Mouse (Mus musculus) forebrain, postnatal 0 days (tissue): ENCODE measurements around the gene Asphd1. TPM values are rescaled to one million over a fixed set of nuclear protein-coding genes. Genes with fewer than 3 reads are reported as not detected.

ENCODE experiments used
- ATAC-seq: fragments of 200-750 bp; cut with Nextera tagmentation; 2 replicates; pipeline ENCODE4 v1.8.0; 2017; ENCODE audit warnings: mild to moderate bottlenecking, moderate library complexity
- DNase-seq: peaks from one replicate; pipeline ENCODE4 v3.0.0-alpha.2; 2015
- H3K27ac ChIP-seq: fragments of 300-500 bp; sonication (generic); 2 replicates; pipeline ENCODE4 v1.5.1; 2014; ENCODE audit warnings: low read depth, mild to moderate bottlenecking, antibody characterized with exemption, low read length, moderate library complexity, mixed read lengths
- H3K27me3 ChIP-seq: fragments of 300-500 bp; sonication (generic); 2 replicates; pipeline ENCODE4 v1.6.1; 2014; ENCODE audit warnings: mild to moderate bottlenecking, low read length, mixed read lengths; ENCODE audit not compliant: insufficient read depth
- H3K36me3 ChIP-seq: fragments of 300-500 bp; sonication (generic); 2 replicates; pipeline ENCODE4 v1.6.1; 2014; ENCODE audit warnings: mild to moderate bottlenecking, moderate library complexity; ENCODE audit not compliant: insufficient read depth
- H3K4me1 ChIP-seq: fragments of 300-500 bp; sonication (generic); 2 replicates; pipeline ENCODE4 v1.6.1; 2014; ENCODE audit warnings: antibody characterized with exemption; ENCODE audit not compliant: insufficient read depth
- H3K4me2 ChIP-seq: fragments of 300-500 bp; sonication (generic); 2 replicates; pipeline ENCODE4 v1.6.1; 2014; ENCODE audit warnings: low read depth, mild to moderate bottlenecking, moderate library complexity
- H3K4me3 ChIP-seq: fragments of 300-500 bp; sonication (generic); 2 replicates; pipeline ENCODE4 v1.5.1; 2014; ENCODE audit warnings: low read depth, low read length, mixed read lengths
- H3K9ac ChIP-seq: fragments of 300-500 bp; sonication (generic); 2 replicates; pipeline ENCODE4 v1.6.1; 2014; ENCODE audit warnings: mild to moderate bottlenecking
- H3K9me3 ChIP-seq: fragments of 300-500 bp; sonication (generic); 2 replicates; pipeline ENCODE4 v1.6.1; 2016; ENCODE audit warnings: low read length
- CTCF ChIP-seq: sonication (generic); IDR thresholded peaks from 2 replicates; pipeline ENCODE4 v1.5.1; 2016; ENCODE audit warnings: antibody characterized with exemption, control low read depth, low read depth
- WGBS: fragments of 180-500 bp; shearing (Covaris S2); extraction: QIAGEN DNeasy Blood & Tissue Kit; methylation state at CpG from one replicate; pipeline ENCODE4 v1.1.7; 2014; 5-methylcytosine and 5-hydroxymethylcytosine counted together
- polyA plus RNA-seq: library from polyadenylated mRNA; unstranded; fragments of >200 nt; fragmentation: Nextera tagmentation; extraction: Ambion mirVana; gene quantifications from 2 replicates; pipeline ENCODE4 v1.2.1, GENCODE M21; 2015
- total RNA-seq: library from RNA; depleted of rRNA; stranded (reverse); fragments of >200 nt; gene quantifications from 2 replicates; pipeline ENCODE4 v1.2.3, GENCODE M21; 2014; rRNA removed

Gene Asphd1
- 14.3 and 37.2 TPM in 2 replicates for total RNA-seq
- 10.3 and 13.6 TPM in 2 replicates for polyA plus RNA-seq

DNA sequence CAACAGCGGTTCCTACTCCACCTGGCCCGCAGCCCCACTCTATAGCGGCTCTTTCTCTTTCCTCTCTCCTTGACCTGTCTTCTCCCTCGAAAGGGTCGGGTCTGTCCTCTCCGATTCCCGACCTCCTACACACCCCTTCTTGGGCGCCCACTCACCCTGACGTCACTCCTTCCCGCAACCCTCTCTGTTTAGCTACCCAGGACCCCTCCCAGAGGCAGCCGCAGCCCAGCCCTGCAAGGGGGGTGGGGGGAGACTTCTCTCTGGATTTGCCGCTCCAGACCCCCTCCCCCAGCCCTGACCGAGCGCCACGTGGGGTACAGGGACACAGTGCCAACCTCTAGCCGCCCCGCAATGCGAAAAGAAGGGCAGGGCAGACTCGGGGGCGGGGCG lies at the start of gene Asphd1:
Gene Asphd1, minus strand, starts transcription at position 180 of the 390 bp plus-strand sequence.
- Histone ChIP-seq H3K4me1 (peaks cover 12% of the 10 kb centered on the region), H3K4me2 (peak within 1 kb of the TSS; percentile 96), H3K27ac (peak within 1 kb of the TSS; percentile 93), H3K4me3 (peak within 1 kb of the TSS; percentile 65), H3K9ac (peak within 1 kb of the TSS; percentile 84), H3K27me3 (no peaks in the 10 kb centered on the region), H3K36me3 (peaks cover 26% of the 10 kb centered on the region), H3K9me3 (no peaks in the 10 kb centered on the region)
- DNase-seq = peak; percentile 80
- WGBS = 1% methylated on average over 18 of the region's 21 CpGs
- TF ChIP-seq CTCF = no peak
- ATAC-seq = peak; percentile 66

DNA sequence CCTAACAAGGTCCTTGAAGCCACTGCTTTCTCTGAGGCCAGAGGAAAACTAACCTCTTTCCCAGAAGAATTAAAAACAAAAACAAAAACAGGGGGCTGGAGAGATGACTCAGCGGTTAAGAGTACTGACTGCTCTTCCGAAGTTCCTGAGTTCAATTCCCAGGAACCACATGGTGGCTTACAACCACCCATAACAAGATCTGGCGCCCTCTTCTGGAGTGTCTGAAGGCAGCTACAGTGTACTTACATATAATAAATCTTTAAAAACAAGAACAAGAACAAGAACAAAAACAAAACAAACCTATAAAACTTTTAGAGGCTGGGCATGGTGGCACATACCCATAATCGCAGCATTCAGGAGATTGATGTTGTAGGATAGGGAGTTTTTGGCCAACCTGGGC lies 47.1 kb upstream of the Asphd1 start:
- Histone ChIP-seq H3K27me3 (no peaks in the 10 kb centered on the region), H3K4me3 (no peak overlapping the region), H3K9ac (no peak overlapping the region), H3K4me1 (no peaks in the 10 kb centered on the region), H3K4me2 (no peak overlapping the region), H3K36me3 (no peaks in the 10 kb centered on the region), H3K27ac (no peak overlapping the region), H3K9me3 (no peaks in the 10 kb centered on the region)
- TF ChIP-seq CTCF = no peak
- WGBS = 80% methylated on average over 4 of the region's 4 CpGs
- ATAC-seq = no peak
- DNase-seq = no peak

DNA sequence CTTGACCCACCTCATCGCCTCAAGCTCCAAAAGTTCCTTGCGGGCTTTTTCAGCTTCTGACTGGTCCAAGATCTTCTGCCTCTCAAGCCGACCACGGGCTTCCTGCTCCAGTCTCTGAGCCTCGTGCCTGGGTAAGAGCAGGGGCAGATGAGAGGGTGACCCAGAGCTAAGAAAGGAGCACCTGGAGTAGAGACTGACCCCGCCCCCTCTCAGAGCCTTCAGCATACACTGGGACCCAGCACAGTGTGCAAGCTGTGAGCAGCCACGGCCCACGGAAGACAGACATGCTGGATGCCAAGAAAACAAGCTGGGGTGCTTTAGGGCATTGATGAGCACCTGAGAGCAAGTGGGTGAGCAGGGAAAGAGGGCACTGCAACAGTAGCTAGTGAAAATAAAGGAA lies 39.4 kb upstream of the Asphd1 start:
- DNase-seq (no peak), ATAC-seq (no peak)
- Histone ChIP-seq H3K27ac (no peak overlapping the region), H3K4me3 (no peak overlapping the region), H3K36me3 (no peaks in the 10 kb centered on the region), H3K4me2 (no peak overlapping the region), H3K9me3 (no peaks in the 10 kb centered on the region), H3K4me1 (0 out of 2 replicates have a peak, but pooled peaks cover 4% of the 10 kb centered on the region), H3K9ac (no peak overlapping the region), H3K27me3 (no peaks in the 10 kb centered on the region)
- no peak for TF ChIP-seq CTCF
- 75% methylated on average over 8 of the region's 8 CpGs for WGBS

DNA sequence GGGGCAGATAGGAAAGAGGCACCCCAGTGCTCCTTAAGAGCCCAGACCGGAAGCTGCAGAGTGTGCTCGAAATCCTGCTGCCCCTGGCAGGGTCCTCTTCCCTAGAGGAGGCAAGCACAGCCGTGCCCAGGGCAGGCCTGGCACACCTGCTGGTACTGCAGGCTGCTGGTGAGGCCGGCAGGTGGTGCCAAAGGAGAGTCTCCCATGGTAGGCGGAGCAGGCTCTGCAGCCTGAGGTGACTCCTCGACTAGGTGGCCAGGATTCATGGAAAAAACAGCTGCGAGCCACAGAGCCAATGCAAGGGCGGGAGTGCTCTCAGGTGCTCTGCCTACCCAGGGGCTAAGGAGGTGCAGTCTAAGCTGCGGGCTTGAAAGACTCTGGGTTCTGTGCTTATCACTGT lies 36.9 kb upstream of the Asphd1 start:
- DNase-seq = peak; percentile 56
- WGBS = 43% methylated on average over 9 of the region's 9 CpGs
- H3K4me1 ChIP-seq = 0 out of 2 replicates have a peak, but pooled peaks cover 4% of the 10 kb centered on the region
- no peak overlapping the region for H3K4me3 ChIP-seq
- peaks cover 8% of the 10 kb centered on the region for H3K36me3 ChIP-seq
- no peak overlapping the region for H3K27ac ChIP-seq
- no peaks in the 10 kb centered on the region for H3K9me3 ChIP-seq
- H3K4me2 ChIP-seq = no peak overlapping the region
- H3K27me3 ChIP-seq = no peaks in the 10 kb centered on the region
- TF ChIP-seq CTCF = peak; percentile 62
- H3K9ac ChIP-seq = no peak overlapping the region
- peak; percentile 64 for ATAC-seq

DNA sequence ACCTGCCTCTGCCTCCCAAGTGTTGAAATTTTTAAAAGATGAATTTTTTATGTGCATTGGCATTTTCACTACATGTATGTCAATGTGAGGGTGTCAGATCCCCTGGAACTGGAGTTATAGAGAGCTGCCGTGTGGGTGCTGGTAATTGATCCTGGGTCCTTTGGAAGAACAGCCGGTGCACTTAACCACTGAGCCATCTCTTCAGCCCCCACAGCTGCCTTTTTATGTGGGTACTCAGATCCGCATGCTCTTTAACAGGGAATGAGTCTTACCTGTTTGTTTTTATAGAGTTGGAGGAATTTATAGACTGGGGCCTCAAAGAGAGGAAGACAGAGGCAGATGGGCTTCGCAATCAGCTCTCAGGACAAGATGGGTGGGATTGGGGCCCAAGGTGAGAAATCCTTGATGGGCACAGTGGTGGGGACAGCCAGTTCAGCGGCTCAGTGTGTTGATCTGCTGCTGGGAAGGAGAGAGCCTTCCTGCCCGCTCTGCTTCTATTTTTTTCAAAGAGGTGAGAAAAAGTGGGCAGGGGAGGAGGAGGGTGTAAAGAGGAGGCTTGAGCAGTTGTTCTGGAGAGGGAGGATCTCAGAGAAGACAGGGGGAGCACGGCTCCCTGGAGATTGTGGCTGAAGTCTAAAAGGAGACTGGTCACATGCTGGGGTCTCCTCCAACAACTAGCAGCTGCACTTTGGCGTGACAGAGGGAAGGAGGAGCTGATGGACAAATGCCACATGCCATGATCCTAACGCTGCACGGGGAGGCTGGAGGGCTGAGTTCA lies 35.5 kb upstream of the Asphd1 start:
- no peak for TF ChIP-seq CTCF
- ATAC-seq (no peak), DNase-seq (no peak)
- Histone ChIP-seq H3K36me3 (peaks cover 17% of the 10 kb centered on the region), H3K4me3 (no peak overlapping the region), H3K27ac (no peak overlapping the region), H3K27me3 (no peaks in the 10 kb centered on the region), H3K9ac (no peak overlapping the region), H3K4me2 (no peak overlapping the region), H3K4me1 (0 out of 2 replicates have a peak, but pooled peaks cover 4% of the 10 kb centered on the region), H3K9me3 (no peaks in the 10 kb centered on the region)
- 58% methylated on average over 10 of the region's 10 CpGs for WGBS

DNA sequence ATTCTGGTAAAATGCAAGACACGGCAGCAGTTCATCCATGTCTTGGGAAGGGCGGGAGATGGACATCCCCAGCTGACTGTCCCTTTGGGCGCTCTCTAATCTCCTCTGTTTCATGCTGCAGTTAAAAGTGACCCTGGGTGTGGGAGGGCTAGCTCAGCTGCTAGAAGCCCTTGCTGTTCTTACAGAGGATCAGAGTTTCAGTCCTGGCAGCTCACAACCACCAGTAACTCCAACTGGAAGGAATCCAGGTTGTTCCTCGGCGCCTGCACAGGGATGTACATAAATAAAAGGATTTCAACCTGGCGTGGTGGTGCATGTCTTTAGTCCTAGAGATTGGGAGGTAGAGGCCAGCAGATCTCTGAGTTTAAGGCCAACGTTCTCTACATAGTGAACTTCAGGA lies 33.7 kb upstream of the Asphd1 start:
- DNase-seq = no peak
- H3K27ac ChIP-seq = no peak overlapping the region
- no peak for ATAC-seq
- H3K27me3 ChIP-seq = no peaks in the 10 kb centered on the region
- no peaks in the 10 kb centered on the region for H3K9me3 ChIP-seq
- 0 out of 2 replicates have a peak, but pooled peaks cover 4% of the 10 kb centered on the region for H3K4me1 ChIP-seq
- peaks cover 34% of the 10 kb centered on the region for H3K36me3 ChIP-seq
- TF ChIP-seq CTCF = no peak
- no peak overlapping the region for H3K4me2 ChIP-seq
- H3K9ac ChIP-seq = no peak overlapping the region
- 76% methylated on average over 7 of the region's 7 CpGs for WGBS
- no peak overlapping the region for H3K4me3 ChIP-seq

DNA sequence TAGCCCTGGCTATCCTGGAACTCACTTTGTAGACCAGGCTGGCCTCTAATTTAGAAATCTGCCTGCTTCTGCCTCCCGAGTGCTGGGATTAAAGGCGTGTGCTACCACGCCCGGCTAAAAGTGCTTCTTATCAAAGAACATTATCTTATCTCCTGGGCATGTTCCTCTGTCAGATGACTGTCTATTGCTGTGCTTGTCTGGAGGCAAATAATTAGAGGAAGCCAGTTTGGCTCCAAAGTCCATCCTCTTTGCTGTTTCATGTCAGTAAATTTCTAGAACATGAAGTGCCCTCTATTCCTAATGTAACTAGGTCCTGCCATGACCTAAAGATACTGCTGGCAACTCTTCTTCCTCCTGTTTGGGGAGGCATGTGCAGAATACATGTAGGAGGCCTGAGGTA lies 32.7 kb upstream of the Asphd1 start:
- Histone ChIP-seq H3K27me3 (no peaks in the 10 kb centered on the region), H3K4me2 (no peak overlapping the region), H3K9ac (no peak overlapping the region), H3K27ac (no peak overlapping the region), H3K4me1 (0 out of 2 replicates have a peak, but pooled peaks cover 7% of the 10 kb centered on the region), H3K36me3 (peaks cover 36% of the 10 kb centered on the region), H3K9me3 (no peaks in the 10 kb centered on the region), H3K4me3 (no peak overlapping the region)
- no peak for TF ChIP-seq CTCF
- 96% methylated on average over 4 of the region's 4 CpGs for WGBS
- ATAC-seq (no peak), DNase-seq (no peak)
